Mouse (Mus musculus) heart, embryonic 14.5 days (tissue): ENCODE data around the gene Iqcc. TPM values are rescaled to one million over a fixed set of nuclear protein-coding genes. Genes with fewer than 3 reads are reported as not detected.

ENCODE experiments used
- ATAC-seq: fragments of 200-750 bp; cut with Nextera tagmentation; 2 replicates; pipeline ENCODE4 v1.8.0; 2017; ENCODE audit warnings: low read depth, moderate TSS enrichment; ENCODE audit not compliant: insufficient number of reproducible peaks, insufficient read depth, low FRiP score
- H3K27ac ChIP-seq, 2 experiments: fragments of 200-500 bp in 1 of 2; fragments of 300-500 bp in 1 of 2; sonication (generic) in 1 of 2; replicated peaks in 1 of 2; 2 replicates each; pipeline ENCODE4 v1.5.1; 2012 to 2014; ENCODE audit warnings: low read depth in 2 of 2, low read length in 2 of 2, control low read depth in 1 of 2, mild to moderate bottlenecking in 1 of 2, mixed read lengths in 1 of 2; ENCODE audit not compliant: control insufficient read depth in 1 of 2, insufficient read depth in 1 of 2
- H3K27me3 ChIP-seq: fragments of 300-500 bp; sonication (generic); 2 replicates; pipeline ENCODE4 v1.6.1; 2014; ENCODE audit warnings: mild to moderate bottlenecking, low read length, control low read depth; ENCODE audit not compliant: control insufficient read depth, insufficient read depth
- H3K36me3 ChIP-seq: fragments of 300-500 bp; sonication (generic); 2 replicates; pipeline ENCODE4 v1.6.1; 2014; ENCODE audit warnings: mild to moderate bottlenecking, control low read depth, low read length, mixed read lengths; ENCODE audit not compliant: control insufficient read depth, insufficient read depth
- H3K4me1 ChIP-seq, 2 experiments: fragments of 200-500 bp in 1 of 2; fragments of 300-500 bp in 1 of 2; sonication (generic) in 1 of 2; 2 replicates each; pipeline ENCODE4 v1.6.1; 2012 to 2014; ENCODE audit warnings: low read length in 2 of 2, control low read depth in 1 of 2, mixed read lengths in 1 of 2; ENCODE audit not compliant: control insufficient read depth in 2 of 2, insufficient read depth in 2 of 2
- H3K4me2 ChIP-seq: fragments of 300-500 bp; sonication (generic); 2 replicates; pipeline ENCODE4 v1.6.1; 2014; ENCODE audit warnings: mild to moderate bottlenecking, low read length
- H3K4me3 ChIP-seq, 2 experiments: fragments of 200-500 bp in 1 of 2; fragments of 300-500 bp in 1 of 2; sonication (generic) in 1 of 2; 2 replicates each; pipeline ENCODE4 v1.5.1; 2012 to 2014; ENCODE audit warnings: low read length in 2 of 2, mild to moderate bottlenecking in 2 of 2, control low read depth in 1 of 2, low read depth in 1 of 2, moderate library complexity in 1 of 2; ENCODE audit not compliant: control insufficient read depth in 1 of 2, insufficient read depth in 1 of 2
- H3K9ac ChIP-seq: fragments of 300-500 bp; sonication (generic); 2 replicates; pipeline ENCODE4 v1.6.1; 2014; ENCODE audit warnings: mild to moderate bottlenecking, low read length
- H3K9me3 ChIP-seq: fragments of 300-500 bp; sonication (generic); 2 replicates; pipeline ENCODE4 v1.6.1; 2016; ENCODE audit warnings: low read length, control low read depth; ENCODE audit not compliant: control insufficient read depth
- WGBS: fragments of 180-500 bp; shearing (Covaris S2); extraction: QIAGEN DNeasy Blood & Tissue Kit; methylation state at CpG from one replicate; pipeline ENCODE4 v1.1.7; 2014; 5-methylcytosine and 5-hydroxymethylcytosine counted together
- polyA plus RNA-seq: library from polyadenylated mRNA; unstranded; fragments of >200 nt; fragmentation: Nextera tagmentation; extraction: Ambion mirVana; gene quantifications from 2 replicates; pipeline ENCODE4 v1.2.1, GENCODE M21; 2014

Gene Iqcc
- polyA plus RNA-seq, 1 experiment from 2014 or later, result 25.1 TPM

DNA sequence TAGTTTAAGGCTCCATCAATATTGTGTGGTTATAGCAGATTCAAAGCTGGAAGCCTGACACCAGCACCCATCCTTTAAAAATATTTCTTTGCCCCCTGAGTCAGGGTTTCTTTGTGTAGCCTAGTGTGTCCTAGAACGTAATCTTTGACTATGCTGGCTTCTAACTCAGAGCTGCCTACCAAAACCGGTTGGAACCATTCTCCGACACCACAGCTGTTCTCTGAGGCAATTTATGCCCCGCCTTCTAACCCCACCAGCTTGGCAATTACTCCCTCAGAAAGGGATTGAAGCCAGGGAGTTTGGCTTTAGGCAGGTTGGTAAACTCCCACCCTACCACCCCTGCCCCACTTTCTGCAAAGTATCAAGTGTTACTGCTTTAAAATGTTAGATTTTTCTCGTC is 22.9 kb upstream of the Iqcc start:
- Histone ChIP-seq H3K9ac (peak overlapping the region; percentile 82; the same call in 1 of the 2 replicates), H3K27me3 (no peaks in the 10 kb centered on the region), H3K4me3 (no peak overlapping the region), H3K9me3 (no peaks in the 10 kb centered on the region), H3K4me2 (peak overlapping the region; percentile 85), H3K4me1 (peaks cover 2 to 21% of the 10 kb centered on the region in 2 experiments; a peak in 3 of 4 replicates), H3K36me3 (peaks cover 50% of the 10 kb centered on the region), H3K27ac (no peak overlapping the region)
- whole genome bisulfite sequencing, result 57% methylated on average over 5 of the region's 5 CpGs
- no peak for ATAC-seq

DNA sequence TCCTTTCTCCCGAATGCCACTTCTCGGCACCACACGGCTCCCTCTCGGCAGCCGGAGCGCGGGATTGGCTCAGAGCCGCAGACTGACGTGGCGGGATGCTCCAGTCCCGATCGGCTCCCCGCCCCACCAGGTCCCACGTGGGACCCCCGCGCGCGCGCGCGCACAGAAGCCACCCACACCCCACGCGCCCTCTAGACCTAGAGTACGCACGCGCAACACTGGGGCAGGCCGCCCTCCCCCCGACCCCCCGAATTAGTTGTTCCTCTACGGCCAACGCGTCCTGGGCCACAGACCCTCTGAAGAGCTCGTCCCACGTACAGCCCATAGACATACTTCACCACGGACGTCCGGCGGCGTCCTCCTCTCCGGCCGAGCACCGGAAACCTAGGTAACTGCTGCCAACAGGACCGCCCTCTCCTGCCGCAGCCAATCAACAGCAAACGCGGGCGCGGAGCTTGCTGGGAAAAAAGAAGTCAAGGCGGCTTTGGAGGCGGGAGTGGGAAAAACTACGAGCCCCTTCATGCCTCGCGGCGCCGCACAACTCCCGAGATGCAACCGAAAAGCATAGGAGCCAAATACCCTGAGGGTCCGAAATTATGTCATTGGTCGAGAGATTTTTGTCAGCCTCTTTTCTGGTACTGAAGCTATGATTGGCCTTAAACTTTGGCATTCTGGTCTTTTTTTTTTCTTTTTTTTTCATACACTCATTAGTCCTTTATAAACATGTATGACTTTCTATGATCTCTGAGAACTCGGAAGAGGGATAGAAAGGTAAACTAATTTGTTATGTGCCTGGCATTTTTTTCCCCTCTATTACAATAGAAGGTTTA is 22.0 kb upstream of the Iqcc start, which contains the start of gene Txlna:
Gene Txlna (minus strand): TSS at position 428 of the 830 bp plus-strand sequence.
- Histone ChIP-seq H3K9me3 (no peaks in the 10 kb centered on the region), H3K36me3 (peaks cover 50% of the 10 kb centered on the region)
- ATAC-seq, result peak; percentile 94

DNA sequence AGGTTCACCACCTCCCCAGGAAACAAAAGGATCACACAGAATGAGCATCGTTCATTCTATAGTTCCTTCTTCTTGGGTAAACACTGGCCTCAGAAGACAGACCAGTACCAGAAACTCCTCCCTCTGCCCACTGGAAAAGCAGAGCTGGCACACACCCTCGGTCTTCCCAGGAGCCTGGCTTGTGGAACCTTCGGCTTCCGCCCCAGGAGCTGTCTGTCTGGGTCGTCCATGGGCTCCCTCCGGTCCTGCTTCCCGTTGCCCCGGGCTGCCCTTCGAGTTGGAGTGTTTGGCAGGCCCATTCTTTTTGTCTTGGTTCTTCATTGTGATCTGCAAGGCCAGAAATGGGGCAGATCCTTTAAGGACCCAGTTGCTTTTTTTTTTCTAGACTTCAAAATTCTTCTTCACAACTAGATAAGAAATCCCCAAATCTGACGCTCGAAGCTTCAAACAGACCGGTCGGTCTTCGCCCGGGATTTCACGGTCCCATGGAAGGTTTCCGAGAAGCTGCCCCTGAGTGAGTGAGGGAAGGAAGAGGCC is 21.3 kb upstream of the Iqcc start:
- Histone ChIP-seq H3K36me3 (peaks cover 50% of the 10 kb centered on the region), H3K4me1 (peaks cover 2 to 21% of the 10 kb centered on the region in 2 experiments; a peak in 3 of 4 replicates), H3K9me3 (no peaks in the 10 kb centered on the region), H3K4me2 (peak overlapping the region; percentile 85), H3K4me3 (peak overlapping the region; percentile 62 to 76), H3K27me3 (no peaks in the 10 kb centered on the region), H3K9ac (peak overlapping the region; percentile 82), H3K27ac (peak overlapping the region; percentile 89 to 93)
- 8% methylated on average over 17 of the region's 17 CpGs for WGBS
- ATAC-seq, result no peak

More for the DNA sequence above, 22.0 kb upstream of the Iqcc start, which contains the start of gene Txlna:
- Histone ChIP-seq H3K27ac (peak within 1 kb of the TSS; percentile 89 to 93), H3K9ac (peak within 1 kb of the TSS; percentile 82), H3K27me3 (no peaks in the 10 kb centered on the region), H3K4me1 (peaks cover 2 to 21% of the 10 kb centered on the region in 2 experiments; a peak in 3 of 4 replicates), H3K4me2 (peak within 1 kb of the TSS; percentile 85), H3K4me3 (peak within 1 kb of the TSS; percentile 62 to 76)
- WGBS, result under 1% methylated on average over 59 of the region's 60 CpGs

DNA sequence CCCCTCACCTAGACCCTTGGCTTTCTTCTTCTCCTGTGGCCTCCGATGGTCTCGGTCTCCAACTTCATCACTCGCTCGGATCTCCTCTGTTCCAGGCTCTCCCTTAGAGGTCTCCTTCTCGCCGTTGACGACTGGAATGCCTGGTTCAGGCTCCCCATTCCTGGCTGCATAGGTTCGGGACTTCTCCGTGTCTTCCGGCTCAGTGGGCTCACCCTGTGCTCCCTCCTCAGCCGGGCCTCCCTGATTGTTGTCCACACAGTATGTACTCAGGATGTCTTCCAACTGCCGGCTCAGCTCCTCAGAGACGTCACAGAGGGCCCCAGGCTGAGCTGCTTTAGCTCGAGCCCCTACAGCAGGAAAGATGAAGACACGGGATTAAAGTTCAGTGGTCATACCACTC is 20.3 kb upstream of the Iqcc start:
- H3K36me3 ChIP-seq, result peaks cover 50% of the 10 kb centered on the region
- H3K4me2 ChIP-seq, result peak overlapping the region; percentile 85
- H3K27ac ChIP-seq, result no peak overlapping the region
- H3K9ac ChIP-seq, result peak overlapping the region; percentile 82
- H3K9me3 ChIP-seq, result no peaks in the 10 kb centered on the region
- 86% methylated on average over 15 of the region's 15 CpGs for WGBS
- ATAC-seq, result no peak
- H3K4me3 ChIP-seq, result peak overlapping the region in 1 of 2 experiments; percentile 62; a peak in 2 of 4 replicates
- peaks cover 2 to 21% of the 10 kb centered on the region in 2 experiments; a peak in 3 of 4 replicates for H3K4me1 ChIP-seq
- no peaks in the 10 kb centered on the region for H3K27me3 ChIP-seq

DNA sequence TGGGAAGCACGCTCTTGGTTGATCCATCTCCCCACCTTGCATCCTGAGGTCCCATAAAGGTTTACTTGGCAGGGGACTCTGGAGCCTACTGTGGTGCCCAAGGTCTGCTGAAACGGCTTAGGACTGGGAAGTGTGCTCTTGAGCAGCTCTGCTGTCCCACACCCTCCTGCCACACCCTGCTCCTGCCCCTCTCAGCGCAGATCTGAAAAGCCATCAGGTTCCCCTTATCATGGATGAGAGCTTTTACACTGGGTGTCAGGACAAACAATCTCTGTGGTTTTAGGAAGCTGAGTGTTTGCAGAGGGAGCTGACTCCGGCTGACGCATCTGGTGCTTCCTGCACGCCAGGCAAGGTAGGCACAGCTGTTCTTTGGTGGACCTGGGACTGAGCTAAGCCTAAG is 15.0 kb upstream of the Iqcc start:
- Histone ChIP-seq H3K36me3 (peaks cover 98% of the 10 kb centered on the region), H3K4me2 (no peak overlapping the region), H3K9me3 (no peaks in the 10 kb centered on the region), H3K4me3 (no peak overlapping the region), H3K27me3 (no peaks in the 10 kb centered on the region), H3K4me1 (peaks cover 0 to 5% of the 10 kb centered on the region in 2 experiments; a peak in 2 of 4 replicates), H3K9ac (no peak overlapping the region), H3K27ac (no peak overlapping the region)
- 93% methylated on average over 6 of the region's 6 CpGs for WGBS
- ATAC-seq, result no peak

DNA sequence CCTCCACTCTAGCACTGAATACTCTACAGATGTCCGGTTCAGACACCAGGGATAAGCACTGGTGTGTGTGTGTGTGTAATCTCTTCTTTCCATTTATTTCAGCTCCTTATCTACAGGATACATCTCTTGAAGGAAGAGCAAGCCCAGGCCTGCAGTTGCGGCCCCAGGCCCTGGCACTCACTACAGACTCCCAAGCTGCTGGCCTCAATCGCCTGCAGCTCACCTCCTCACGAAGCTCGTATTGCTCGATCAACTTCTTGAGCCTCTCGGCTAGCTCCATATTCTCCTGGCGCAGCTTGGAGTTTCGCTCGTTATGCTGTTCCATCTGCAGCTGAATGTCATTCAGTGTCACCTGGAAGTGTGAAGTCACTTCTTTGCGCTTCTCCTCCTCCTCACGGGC is 13.0 kb upstream of the Iqcc start:
- Histone ChIP-seq H3K36me3 (peaks cover 100% of the 10 kb centered on the region), H3K4me1 (no peaks in the 10 kb centered on the region), H3K9me3 (no peaks in the 10 kb centered on the region), H3K4me3 (no peak overlapping the region), H3K9ac (no peak overlapping the region), H3K27me3 (no peaks in the 10 kb centered on the region), H3K4me2 (no peak overlapping the region), H3K27ac (no peak overlapping the region)
- WGBS, result 92% methylated on average over 12 of the region's 12 CpGs
- ATAC-seq, result no peak

DNA sequence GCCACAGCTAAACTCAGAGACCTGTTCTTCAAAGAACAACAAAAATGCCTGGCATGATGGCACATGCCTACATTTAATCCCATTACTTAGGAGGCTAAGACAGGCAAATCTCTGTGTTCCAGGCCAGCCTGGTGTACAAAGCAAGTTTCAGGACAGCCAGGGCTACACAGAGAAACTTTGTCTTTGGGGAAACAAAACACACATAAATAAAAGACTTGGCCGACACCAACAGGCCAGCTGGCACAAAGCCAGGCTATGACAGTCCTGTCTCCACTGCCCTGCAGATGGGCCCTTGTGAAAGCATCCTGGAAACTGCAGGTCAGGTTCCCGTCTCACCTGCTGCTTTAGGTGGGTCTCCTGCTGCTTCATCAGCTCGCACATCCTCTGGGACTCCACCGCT is 12.0 kb upstream of the Iqcc start:
- Histone ChIP-seq H3K27ac (no peak overlapping the region), H3K4me1 (no peaks in the 10 kb centered on the region), H3K27me3 (no peaks in the 10 kb centered on the region), H3K9me3 (no peaks in the 10 kb centered on the region), H3K36me3 (peaks cover 100% of the 10 kb centered on the region), H3K4me2 (no peak overlapping the region), H3K4me3 (no peak overlapping the region), H3K9ac (no peak overlapping the region)
- WGBS, result 73% methylated on average over 4 of the region's 4 CpGs
- ATAC-seq, result no peak
